Mouse (Mus musculus) MN1 (cell line): Measurements from ENCODE around the gene Eml2.
A peak's percentile ranks its signal among the peaks of the same experiment; 100 is the strongest.

Experiments used
- DNase-seq: peaks from one replicate; pipeline ENCODE4 v3.0.0-alpha.2; 2016; ENCODE audit warnings: low spot score

Eml2 gene

DNA sequence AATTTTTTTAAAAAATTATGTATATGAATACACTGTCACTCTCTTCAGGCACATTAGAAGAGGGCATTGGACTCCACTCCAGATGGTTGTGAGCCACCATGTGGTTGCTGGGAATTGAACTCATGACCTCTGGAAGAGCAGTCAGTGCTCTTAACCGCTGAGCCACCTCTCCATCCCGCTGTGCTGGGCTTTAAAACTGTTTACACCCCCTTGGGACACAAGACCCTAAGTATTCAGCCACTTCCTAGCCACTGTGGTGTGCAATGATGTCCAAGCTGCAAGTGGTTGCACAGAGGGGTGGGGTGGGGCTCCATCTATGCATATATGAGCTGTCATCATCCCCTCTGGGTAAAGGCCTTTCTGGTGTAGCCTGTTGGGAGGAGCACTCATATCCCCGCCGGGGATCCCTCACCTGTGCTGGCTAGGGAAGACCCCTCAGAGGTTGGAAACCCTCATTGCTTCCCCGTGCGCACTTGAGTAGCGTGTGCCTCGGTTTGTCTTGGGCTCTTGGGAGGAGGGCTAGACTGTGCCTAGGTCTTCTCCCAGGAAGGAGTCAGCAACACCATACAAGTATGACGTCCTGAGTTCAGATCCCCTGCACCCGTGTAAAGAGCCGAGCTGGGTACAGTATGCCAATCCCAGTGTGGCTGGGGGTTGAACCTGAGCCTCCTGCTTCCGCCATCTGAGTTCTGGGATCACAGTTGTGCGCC is 32.1 kb downstream of the Eml2 start:
- no peak for DNase-seq

DNA sequence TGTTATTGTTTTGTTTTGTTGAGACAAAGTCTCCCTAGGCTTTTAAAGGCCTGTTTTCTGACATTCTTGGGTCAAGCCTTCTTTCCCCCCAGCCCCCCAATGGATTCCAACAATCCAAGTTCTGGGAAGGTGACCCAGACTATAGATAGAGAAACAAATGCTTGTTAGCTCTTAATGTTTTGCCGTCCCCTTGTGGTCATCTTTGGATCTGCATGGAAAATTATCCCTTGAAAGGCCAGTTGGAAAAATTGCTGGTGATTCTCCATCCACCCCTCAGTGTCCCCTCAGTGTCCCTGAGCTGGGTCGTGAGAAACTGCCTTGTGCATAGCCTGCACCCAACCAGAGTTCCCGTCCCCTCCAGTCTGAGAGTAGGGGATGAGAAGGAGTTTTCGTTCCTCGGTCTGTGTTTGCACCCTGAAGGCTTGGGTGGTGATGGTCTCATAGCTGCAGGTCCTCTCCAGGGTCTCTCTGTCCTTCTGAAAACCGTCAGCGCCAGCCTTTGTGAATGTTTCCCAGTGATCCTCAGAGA is 32.8 kb downstream of the Eml2 start:
- DNase-seq = peak; percentile 75

DNA sequence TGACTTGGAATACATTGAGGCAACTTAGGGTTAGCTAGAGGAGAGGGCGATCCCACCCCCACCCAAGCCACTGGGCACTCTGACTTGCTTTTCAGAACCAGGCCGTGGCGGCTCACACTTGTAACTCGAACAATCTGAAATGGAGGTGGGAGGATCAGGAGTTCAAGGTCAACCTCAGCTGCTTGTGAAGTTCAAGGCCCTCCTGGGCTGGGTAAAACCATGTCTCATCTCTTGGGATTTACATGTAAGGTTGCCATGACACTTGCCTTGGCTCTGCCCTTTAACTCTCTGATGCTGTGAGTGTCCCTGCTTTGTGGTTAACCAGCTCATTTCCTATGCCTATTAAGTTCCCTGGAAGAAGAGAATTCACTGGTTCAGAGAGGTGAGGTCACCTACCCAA is 33.3 kb downstream of the Eml2 start:
- DNase-seq = no peak

DNA sequence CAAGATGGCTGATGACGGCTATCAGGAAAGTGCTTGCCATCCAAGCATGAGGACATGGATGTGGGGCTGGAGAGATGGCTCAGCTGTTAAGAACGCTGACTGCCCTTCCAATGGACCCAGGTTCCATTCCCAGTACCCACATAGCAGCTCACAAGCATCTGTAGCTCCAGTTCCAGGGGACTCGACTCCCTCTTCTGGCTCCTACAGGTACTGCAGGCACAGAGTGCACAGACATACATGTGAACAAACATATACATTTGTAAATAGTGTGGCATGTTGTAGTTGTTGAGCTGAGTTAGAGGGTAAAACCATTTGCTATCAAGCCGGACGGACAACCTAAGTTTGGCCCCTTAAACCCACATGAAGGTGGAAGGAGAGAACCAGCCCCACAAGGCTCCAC is 33.8 kb downstream of the Eml2 start:
- DNase-seq = no peak

DNA sequence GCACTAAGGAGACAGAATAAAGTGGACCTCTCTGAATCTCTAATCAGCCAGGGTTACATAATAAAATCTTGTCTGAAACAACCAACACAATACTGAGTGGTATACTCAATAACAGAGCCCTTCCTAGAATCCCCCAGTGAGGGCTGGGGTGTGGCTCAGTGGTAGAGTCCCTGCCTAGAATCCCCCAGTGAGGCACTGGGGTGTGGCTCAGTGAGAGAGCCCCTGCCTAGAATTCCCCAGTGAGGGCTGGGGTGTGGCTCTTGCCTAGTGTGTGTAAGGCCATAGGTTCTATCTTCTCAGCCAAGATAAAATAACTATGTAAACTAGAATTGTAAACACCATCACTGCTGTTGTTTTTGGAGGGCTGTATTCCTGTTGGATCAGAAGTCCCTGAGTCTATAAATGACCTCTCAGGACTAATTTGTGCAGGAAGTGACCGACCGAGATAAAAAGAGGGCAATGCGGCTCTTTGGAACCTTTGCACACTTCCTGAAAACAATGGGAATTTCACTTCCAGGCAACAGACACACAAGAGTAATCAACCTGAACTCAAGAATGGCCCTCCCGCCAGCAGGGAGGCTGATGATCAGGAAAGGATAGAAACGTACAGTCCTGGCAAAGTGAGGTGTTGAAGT is 34.9 kb downstream of the Eml2 start:
- DNase-seq = no peak

DNA sequence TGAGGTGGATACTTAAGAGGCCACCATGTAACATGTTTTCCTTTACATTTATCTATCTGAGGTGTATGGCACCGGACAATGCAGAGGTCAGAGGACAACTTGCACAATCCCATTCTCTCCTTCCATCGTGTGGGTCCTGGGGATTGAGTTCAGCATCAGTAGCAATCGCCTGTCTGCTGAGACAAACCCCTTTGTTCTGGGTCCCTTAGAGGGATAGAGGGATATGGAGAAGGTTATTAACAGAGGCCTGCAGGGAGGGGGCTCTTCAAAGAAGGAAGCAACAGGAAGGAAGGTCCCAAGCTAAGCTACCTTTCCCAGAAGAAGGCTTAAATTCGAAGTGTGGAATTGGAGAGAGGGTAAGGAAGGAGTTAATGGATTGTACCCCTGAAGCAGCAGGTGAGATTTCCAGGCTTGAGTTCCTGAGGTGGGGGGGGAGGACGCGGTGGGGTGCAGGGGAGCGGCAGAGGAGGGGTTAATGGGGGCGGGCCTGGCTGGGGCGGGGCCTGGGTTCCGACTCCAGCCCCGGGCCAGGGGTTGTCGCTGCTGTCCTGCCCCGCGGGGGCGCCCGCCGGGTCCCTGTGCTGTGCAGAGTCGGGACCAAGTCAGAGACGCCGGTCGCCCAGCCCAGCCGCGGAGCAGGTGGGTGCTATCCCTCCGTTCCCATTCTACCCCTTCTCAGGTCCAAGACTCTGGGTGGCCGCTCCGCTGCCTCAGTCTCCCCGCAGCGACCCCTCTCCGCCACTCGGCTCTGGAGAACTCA is 36.0 kb downstream of the Eml2 start, which contains the start of gene Gpr4:
Gene Gpr4 (plus strand): TSS at position 543 of the 760 bp plus-strand sequence.
- no peak for DNase-seq

DNA sequence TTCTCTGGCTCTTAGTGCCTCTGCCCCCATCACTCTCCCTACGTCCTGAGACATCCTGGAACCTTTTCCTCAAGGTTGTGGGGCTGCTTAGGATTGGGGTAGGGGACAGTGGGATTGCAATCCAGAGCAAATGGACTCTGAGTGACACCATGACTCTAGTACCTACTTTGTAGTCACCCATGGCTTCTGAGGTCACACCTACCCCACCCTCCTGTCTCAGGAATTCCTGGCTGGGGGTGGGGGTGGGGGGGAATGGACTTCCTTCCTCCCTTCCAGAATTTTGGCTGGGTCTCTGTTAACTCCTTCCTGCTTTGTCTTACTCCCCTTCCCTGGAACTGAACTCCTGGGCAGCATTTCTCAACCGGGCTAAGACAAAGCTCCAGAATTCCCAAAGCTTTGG is 37.2 kb downstream of the Eml2 start:
- DNase-seq = no peak

DNA sequence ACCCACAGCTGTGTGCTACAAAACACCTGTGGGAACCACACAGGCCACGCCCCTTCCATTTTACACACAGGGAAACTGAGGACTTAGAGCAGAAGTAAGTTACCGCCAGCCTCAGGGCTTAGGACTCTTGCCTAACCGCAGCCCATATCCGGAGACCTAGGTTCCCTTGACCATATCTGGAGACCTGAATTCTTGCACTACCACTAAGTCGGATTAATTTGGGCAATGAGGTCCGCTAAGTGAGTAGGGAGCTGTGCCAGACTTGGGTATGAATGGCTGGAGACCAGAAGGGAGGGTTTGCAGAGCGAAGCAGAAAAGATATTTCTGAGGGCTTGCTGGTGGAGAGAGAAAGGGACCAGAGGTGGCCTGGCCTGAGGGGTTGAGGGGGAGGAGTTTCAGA is 38.1 kb downstream of the Eml2 start:
- no peak for DNase-seq

DNA sequence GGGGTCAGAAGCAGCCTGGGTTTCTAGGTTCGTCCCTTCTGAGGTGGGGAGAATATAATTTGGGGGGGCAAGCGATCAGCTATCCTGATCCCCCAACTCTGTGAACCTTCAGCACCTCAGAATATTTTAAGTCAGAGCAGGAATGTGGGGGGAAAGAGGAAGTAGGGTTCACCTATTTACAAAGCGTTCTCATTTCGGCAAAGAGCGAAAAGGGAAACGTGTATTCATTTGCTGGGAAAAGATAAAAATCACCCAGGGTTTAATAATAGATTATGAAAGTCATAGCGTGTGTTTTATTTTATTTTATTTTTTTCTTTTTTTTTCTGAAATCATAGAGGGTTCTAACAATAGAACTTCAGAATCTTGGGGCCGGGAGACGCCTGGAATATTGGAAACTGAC is 38.7 kb downstream of the Eml2 start:
- no peak for DNase-seq

DNA sequence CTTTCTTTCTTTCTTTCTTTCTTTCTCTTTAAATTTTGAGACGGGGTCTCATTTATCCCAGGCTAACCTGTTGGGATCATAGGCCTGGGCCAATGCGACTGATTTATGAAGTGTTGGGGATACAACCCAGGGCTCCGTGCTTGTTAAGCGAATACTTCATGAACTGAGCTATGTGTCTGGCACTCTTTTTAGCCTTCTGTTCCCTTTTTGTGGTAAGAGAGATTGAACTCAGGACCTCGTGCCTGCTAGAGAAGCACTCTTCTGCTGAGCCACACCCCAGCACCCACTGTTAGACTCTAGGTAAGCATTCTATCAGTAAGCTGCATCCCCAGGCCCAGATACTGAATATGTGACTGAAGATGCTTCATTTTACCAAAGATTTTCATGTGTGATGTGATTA is 41.3 kb downstream of the Eml2 start:
- no peak for DNase-seq

DNA sequence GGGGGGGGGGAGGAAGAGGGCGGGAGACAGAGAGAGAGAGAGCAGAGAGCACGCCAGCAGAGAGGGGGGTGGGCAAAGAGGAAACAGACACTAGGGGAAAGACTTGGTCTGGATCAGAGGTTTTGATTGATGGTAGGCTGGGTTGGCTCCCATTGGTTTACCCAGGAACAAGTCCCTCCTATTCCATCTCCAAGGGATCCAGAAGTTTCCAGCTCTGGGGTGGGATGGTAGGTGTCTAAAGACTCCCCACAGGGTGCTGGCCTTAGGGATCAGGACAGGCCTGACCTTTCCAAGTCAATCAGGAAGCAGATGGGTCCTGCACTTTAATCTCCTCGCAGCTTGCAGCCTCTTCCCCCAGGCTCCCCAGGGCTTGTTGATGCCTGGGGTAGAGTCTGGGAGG is 41.7 kb downstream of the Eml2 start:
- no peak for DNase-seq

DNA sequence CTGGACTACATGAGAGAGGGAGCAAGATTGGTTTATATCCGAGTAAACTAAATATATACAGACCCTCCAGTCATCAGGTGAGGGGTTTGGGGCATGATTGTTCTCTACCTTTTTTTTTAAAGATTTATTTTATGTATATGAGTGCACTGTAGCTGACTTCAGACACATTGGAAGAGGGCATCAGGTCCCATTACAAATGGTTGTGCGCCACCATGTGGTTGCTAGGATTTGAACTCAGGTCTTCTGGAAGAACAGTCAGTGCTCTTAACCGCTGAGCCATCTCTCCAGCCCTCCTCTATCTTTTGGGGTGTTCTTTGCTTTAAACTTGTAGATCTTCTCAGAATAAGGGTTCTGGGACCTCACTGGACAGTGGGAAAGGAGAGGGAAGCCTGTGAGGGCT is 43.8 kb downstream of the Eml2 start:
- DNase-seq = no peak

DNA sequence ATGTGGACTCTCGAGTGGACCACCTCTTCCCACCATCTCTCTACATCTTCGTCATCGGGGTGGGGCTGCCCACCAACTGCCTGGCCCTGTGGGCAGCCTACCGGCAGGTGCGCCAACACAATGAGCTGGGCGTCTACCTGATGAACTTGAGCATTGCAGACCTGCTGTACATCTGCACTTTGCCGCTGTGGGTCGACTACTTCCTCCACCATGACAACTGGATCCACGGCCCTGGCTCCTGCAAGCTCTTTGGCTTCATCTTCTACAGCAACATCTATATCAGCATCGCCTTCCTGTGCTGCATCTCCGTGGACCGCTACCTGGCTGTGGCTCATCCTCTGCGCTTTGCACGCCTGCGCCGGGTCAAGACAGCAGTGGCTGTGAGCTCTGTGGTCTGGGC is 46.0 kb downstream of the Eml2 start:
- DNase-seq = no peak

DNA sequence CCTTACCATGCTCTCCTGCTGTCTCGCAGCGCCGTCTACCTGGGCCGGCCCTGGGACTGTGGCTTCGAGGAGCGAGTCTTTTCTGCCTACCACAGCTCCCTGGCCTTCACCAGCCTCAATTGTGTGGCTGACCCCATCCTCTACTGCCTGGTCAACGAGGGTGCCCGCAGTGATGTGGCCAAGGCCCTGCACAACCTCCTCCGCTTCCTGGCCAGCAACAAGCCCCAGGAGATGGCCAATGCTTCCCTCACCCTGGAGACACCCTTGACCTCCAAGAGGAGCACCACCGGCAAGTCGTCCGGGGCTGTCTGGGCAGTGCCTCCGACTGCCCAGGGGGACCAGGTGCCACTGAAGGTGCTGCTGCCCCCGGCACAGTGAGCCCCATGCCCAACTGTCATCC is 46.7 kb downstream of the Eml2 start:
- DNase-seq = no peak

DNA sequence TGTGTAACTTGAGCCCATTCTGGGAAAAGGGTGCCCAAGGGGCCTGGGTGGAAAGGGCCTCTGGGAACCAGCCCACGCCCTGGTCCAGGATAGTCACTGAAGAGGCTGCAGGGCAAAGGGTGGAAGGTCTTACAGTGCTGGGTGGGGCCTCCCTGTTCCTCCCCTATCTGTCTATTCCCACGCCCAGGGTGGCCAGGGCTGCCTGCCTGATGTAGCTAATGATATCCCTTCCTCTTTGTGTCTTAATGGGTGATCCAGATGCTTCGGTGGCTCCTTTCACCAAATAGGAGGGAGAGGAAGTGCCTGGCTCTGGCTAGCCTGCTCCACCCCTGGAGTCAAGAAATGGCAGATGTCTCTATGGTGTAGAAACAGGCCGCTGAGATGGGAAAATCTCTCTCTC is 48.7 kb downstream of the Eml2 start:
- no peak for DNase-seq

DNA sequence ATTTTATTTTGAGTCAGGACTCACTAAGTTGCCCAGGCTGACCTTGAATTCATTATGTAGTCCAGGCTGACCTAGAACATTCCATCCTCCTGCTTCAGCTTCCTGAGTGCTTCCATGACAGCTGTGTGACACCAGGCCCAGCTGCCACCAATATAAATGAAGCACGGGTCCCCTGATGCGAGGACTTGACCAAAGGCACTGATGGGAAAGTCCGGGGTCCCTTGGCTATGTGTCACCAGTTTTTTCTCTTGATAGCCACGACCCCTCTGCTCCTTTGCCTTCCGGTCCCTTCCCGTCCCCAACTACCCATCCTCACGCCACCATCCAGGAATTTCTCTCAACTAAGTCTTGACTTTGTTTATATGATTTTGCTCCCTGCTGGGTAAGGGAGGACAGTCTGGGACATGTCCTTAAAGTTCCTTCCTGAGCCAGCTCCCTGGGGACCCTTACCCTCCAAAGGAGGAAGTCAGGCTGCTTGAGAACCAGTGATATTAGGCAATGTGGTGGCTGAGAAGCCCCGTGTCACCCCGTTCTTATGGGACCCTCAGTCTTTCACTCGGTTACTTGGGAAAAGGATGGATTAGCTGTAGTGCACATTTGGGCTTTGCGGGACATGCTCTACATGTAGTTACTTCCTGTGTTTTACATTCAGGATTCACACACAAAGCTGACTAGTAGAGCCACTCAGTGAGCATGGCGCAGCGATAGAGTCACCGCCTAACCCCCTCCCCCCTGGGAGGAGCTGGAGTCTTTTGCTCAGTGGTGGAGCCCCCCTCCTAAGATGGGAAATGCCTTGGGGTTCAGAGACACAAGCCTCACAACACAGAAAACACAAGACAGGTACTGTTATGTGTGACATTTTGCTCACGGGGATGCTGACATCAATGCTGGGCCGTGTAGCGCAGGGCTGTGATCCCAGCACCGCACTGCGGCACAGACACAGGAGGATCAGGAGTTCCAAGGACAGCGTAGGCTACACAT is 50.9 kb downstream of the Eml2 start:
- DNase-seq = peak; percentile 39

DNA sequence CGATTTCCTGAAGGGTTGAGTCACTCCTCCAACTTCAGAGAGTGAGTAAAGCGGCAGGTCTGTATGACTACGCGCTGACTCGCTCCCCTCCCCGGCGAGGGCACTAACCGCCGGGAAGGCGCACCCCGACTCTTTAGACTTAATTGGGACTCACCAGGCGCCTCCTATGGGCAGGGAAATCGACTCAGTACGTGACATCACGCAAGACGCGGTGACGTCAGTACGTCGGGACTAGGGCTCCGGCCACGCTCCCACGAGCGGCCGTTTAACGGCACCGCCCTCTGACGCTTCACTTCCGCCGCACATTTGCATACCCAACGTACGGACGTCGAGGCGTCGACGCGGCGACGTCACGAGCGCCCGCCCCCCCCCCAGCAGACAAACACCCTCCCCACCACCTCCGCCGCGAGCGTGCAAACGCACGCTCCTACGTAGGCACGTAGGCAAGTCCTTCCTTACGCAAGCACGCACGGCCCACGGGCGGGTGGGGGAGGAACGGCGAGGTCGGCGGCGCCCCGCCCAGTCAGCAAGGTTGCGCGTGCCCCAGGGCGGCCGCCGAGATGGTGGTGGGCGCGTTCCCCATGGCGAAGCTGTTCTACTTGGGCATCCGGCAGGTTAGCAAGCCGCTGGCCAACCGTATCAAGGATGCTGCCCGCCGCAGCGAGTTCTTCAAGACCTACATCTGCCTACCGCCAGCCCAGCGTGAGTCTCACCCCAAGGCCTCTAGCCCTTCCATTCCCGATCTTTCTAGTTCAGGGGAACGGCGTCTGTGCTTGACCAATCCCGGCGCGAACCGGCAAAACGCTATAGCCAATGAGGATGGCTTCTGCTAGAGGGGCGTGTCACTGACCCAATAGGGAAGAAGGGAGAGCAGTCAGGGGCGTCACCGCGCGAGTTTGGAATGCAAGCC is 51.9 kb downstream of the Eml2 start, which contains the start of gene Opa3:
Gene Opa3 (plus strand): TSS at position 452 of the 910 bp plus-strand sequence.
- DNase-seq = peak; percentile 98

DNA sequence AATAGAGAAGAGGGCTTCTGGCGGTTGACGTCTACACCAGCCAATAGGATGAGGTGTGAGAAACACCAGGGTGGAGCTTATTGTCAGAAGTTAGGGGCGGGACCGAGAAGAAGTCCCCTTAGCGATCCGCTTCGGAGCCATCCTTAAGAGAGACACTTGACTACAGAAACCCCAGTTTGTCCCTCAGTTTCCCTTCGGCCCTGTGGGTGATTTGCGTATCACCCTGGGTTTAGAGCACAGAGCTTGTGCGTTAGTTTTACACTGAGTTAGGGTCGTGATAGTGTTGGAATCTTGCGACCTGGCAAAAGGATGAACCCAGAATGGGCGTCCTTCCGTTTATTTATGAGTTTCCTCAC is 52.5 kb downstream of the Eml2 start:
- DNase-seq = no peak

DNA sequence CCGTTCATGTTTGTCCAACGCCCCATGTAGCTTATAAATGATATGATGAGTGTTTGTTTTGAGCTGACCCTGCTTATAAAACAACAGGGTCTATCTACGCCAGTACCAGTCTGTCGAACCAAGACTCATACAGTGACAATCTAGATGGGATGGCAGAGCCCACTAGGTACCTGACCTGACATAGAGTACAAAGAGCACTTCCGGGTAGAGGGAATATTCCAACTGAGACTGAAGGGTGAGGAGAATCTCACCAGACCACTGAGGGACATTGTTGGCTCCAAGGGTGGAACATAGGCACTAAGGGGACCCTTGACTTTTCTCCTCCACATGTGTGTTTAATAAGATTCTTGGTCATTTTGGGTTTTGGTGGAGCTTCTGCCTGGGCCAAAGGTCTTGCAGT is 53.2 kb downstream of the Eml2 start:
- DNase-seq = no peak

DNA sequence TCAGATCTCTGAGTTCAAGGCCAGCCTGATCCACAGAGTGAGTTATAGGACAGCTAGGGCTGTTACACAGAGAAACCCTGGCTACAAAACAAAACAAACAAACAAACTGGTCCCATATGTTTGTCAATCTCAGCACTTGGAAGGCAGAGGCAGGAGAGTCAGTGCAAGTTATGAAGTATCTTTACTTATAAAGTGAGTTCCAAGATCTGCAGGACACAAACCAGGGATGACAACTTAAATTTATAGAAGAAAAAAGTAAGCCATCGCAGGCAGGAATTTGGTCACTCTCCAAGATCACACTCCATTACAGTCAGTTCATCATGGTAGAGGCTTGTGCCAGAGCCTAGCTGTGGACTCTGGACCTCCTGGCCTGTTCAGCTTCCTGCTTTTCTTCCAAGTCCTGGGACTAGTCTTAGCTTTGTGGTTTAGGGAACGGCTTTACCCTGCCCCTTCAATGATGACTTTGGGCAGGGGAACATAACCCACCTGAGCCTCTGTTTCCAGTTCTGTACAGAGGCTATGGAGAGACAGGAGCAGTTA is 53.9 kb downstream of the Eml2 start:
- DNase-seq = no peak
